Mouse (Mus musculus): Measurements from ENCODE around the gene Rin2.

- TF ChIP-seq POLR2A (IDR thresholded peaks at IDR 0.05; ENCODE audit: low read depth, low read length) (no peak), CTCF (IDR thresholded peaks at IDR 0.05; ENCODE audit: extremely low read depth, insufficient read length, insufficient replicate concordance, low read depth, low read length) (no peak)
Observed at GRCm38 (mm10) chr2:145729414-145729813, 54.4 kb downstream of the Rin2 start.

All from small intestine, adult 2 months (tissue).